Mouse (Mus musculus) hindbrain, embryonic 14.5 days (tissue): ENCODE data around the gene Zfp426. TPM values are rescaled to one million over a fixed set of nuclear protein-coding genes. Genes with fewer than 3 reads are reported as not detected.
A peak's percentile ranks its signal among the peaks of the same experiment; 100 is the strongest.

Experiments used
- ATAC-seq: fragments of 200-750 bp; cut with Nextera tagmentation; 2 replicates; pipeline ENCODE4 v1.8.0; 2017; ENCODE audit warnings: moderate number of reproducible peaks, mild to moderate bottlenecking, moderate TSS enrichment, moderate library complexity; ENCODE audit not compliant: low FRiP score
- DNase-seq: peaks from one replicate; pipeline ENCODE4 v3.0.0-alpha.2; 2015; ENCODE audit warnings: low spot score
- H3K27ac ChIP-seq: fragments of 300-500 bp; sonication (generic); 2 replicates; pipeline ENCODE4 v1.5.1; 2014; ENCODE audit warnings: mild to moderate bottlenecking, moderate library complexity
- H3K27me3 ChIP-seq: fragments of 300-500 bp; sonication (generic); 2 replicates; pipeline ENCODE4 v1.6.1; 2014; ENCODE audit warnings: mild to moderate bottlenecking, low read length, mixed read lengths; ENCODE audit not compliant: control insufficient read depth, insufficient read depth
- H3K36me3 ChIP-seq: fragments of 300-500 bp; sonication (generic); replicated peaks from 2 replicates; pipeline ENCODE4 v1.6.1; 2014; ENCODE audit not compliant: control insufficient read depth, insufficient read depth
- H3K4me1 ChIP-seq: fragments of 300-500 bp; sonication (generic); replicated peaks from 2 replicates; pipeline ENCODE4 v1.6.1; 2014; ENCODE audit warnings: antibody characterized with exemption, low read length, mixed read lengths; ENCODE audit not compliant: control insufficient read depth, insufficient read depth
- H3K4me2 ChIP-seq: fragments of 300-500 bp; sonication (generic); replicated peaks from 2 replicates; pipeline ENCODE4 v1.6.1; 2014; ENCODE audit warnings: mild to moderate bottlenecking, moderate library complexity
- H3K4me3 ChIP-seq: fragments of 300-500 bp; sonication (generic); replicated peaks from 2 replicates; pipeline ENCODE4 v1.5.1; 2014; ENCODE audit warnings: mild to moderate bottlenecking, low read length
- H3K9ac ChIP-seq: fragments of 300-500 bp; sonication (generic); 2 replicates; pipeline ENCODE4 v1.6.1; 2014
- H3K9me3 ChIP-seq: fragments of 300-500 bp; sonication (generic); 2 replicates; pipeline ENCODE4 v1.6.1; 2016; ENCODE audit warnings: low read length; ENCODE audit not compliant: control insufficient read depth
- WGBS: fragments of 180-500 bp; shearing (Covaris S2); extraction: QIAGEN DNeasy Blood & Tissue Kit; methylation state at CpG from one replicate; pipeline ENCODE4 v1.1.7; 2014; 5-methylcytosine and 5-hydroxymethylcytosine counted together
- polyA plus RNA-seq: library from polyadenylated mRNA; unstranded; fragments of >200 nt; fragmentation: Nextera tagmentation; extraction: Ambion mirVana; gene quantifications from 2 replicates; pipeline ENCODE4 v1.2.1, GENCODE M21; 2014

Gene Zfp426
- polyA plus RNA-seq: 37.3 and 39.4 TPM in 2 replicates

- DNase-seq (peak; percentile 97), ATAC-seq (peak; percentile 98)
- Histone ChIP-seq H3K27me3 (no peaks in the 10 kb centered on the region), H3K4me3 (peak within 1 kb of the TSS; percentile 89), H3K9ac (peak within 1 kb of the TSS; percentile 89), H3K36me3 (peaks cover 34% of the 10 kb centered on the region), H3K27ac (peak within 1 kb of the TSS; percentile 97), H3K4me2 (peak within 1 kb of the TSS; percentile 93), H3K9me3 (no peaks in the 10 kb centered on the region), H3K4me1 (peaks cover 34% of the 10 kb centered on the region)
- WGBS: under 1% methylated on average over 40 of the region's 40 CpGs
These were observed at the start of gene Zfp426 for GRCm38 (mm10) chr9:20492527-20493233. TSS of gene Zfp426 (minus strand) at chr9:20492746.

- Histone ChIP-seq H3K27me3 (no peaks in the 10 kb centered on the region; the same call in 1 of the 2 replicates), H3K4me3 (no peak overlapping the region), H3K27ac (no peak overlapping the region), H3K9me3 (no peaks in the 10 kb centered on the region), H3K9ac (no peak overlapping the region), H3K4me2 (no peak overlapping the region), H3K4me1 (no peaks in the 10 kb centered on the region), H3K36me3 (no peaks in the 10 kb centered on the region)
- DNase-seq: no peak
- ATAC-seq: no peak
- WGBS: 78% methylated on average over 2 of the region's 2 CpGs
These were observed 44.1 kb upstream of the Zfp426 start for GRCm38 (mm10) chr9:20536598-20536997.

DNA sequence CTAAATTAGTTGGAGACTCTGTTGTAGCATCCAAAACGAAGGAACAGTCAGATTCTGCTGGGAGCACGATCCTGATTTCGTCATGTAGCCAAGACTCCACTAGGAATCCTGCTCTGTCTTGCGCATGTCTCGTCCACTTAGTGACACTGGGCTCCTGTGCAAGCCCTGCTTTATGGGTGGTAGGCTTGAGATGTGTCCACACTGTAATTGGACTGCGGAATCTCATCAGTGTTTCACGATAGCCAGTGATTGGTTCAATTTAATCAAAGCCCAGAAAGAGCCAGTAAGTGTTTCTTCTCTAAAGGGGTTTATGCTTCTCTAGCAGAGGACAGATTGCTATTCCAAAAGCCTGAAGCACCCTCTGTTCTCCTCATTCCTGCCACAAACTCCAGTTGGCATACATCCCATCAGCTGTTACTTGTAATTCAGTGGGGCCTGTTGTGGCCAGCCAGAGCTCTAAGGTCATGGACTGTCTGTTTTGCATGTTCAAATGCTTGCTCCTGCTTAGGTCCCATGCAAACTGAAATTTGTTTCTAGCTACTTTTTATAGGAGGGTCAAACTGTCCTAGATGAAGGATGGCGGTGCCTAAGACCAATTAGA is 41.9 kb upstream of the Zfp426 start:
- H3K27ac ChIP-seq: no peak overlapping the region
- 81% methylated on average over 8 of the region's 8 CpGs for WGBS
- H3K36me3 ChIP-seq: no peaks in the 10 kb centered on the region
- no peaks in the 10 kb centered on the region; the same call in 1 of the 2 replicates for H3K27me3 ChIP-seq
- H3K9me3 ChIP-seq: no peaks in the 10 kb centered on the region
- no peak for ATAC-seq
- no peaks in the 10 kb centered on the region for H3K4me1 ChIP-seq
- DNase-seq: no peak
- no peak overlapping the region for H3K4me3 ChIP-seq
- H3K4me2 ChIP-seq: no peak overlapping the region
- no peak overlapping the region for H3K9ac ChIP-seq

- Histone ChIP-seq H3K9ac (peak within 1 kb of the TSS; percentile 81), H3K27me3 (no peaks in the 10 kb centered on the region), H3K9me3 (no peaks in the 10 kb centered on the region), H3K36me3 (peaks cover 14% of the 10 kb centered on the region), H3K4me1 (peaks cover 28% of the 10 kb centered on the region), H3K4me2 (peak within 1 kb of the TSS; percentile 96), H3K27ac (peak within 1 kb of the TSS; percentile 97), H3K4me3 (peak within 1 kb of the TSS; percentile 67)
- DNase-seq: peak; percentile 93
- ATAC-seq: peak; percentile 95
- whole genome bisulfite sequencing: under 1% methylated on average over 46 of the region's 46 CpGs
These were observed 28.9 kb upstream of the Zfp426 start, which contains the start of gene Zfp266 for GRCm38 (mm10) chr9:20521306-20521957. TSS of gene Zfp266 (minus strand) at chr9:20521417.

GRCm38 (mm10) chr9:20520531-20521210 is 28.1 kb upstream of the Zfp426 start:
- Histone ChIP-seq H3K4me3 (peak overlapping the region; percentile 67), H3K36me3 (peaks cover 22% of the 10 kb centered on the region), H3K4me1 (peaks cover 28% of the 10 kb centered on the region), H3K9me3 (no peaks in the 10 kb centered on the region), H3K27ac (peak overlapping the region; percentile 97), H3K27me3 (no peaks in the 10 kb centered on the region), H3K9ac (peak overlapping the region; percentile 81), H3K4me2 (peak overlapping the region; percentile 96)
- DNase-seq: peak; percentile 58
- no peak for ATAC-seq
- WGBS: under 1% methylated on average over 17 of the region's 17 CpGs

GRCm38 (mm10) chr9:20519949-20520348 is 27.4 kb upstream of the Zfp426 start:
- H3K4me3 ChIP-seq: peak overlapping the region; percentile 67
- DNase-seq (no peak), ATAC-seq (no peak)
- peaks cover 29% of the 10 kb centered on the region for H3K36me3 ChIP-seq
- H3K9me3 ChIP-seq: no peaks in the 10 kb centered on the region
- H3K4me2 ChIP-seq: peak overlapping the region; percentile 96
- H3K27ac ChIP-seq: no peak overlapping the region
- peak overlapping the region; percentile 61 for H3K9ac ChIP-seq
- H3K27me3 ChIP-seq: no peaks in the 10 kb centered on the region
- WGBS: 15% methylated on average over 4 of the region's 4 CpGs
- H3K4me1 ChIP-seq: peaks cover 28% of the 10 kb centered on the region

GRCm38 (mm10) chr9:20518708-20519107 is 26.2 kb upstream of the Zfp426 start:
- peak overlapping the region; percentile 67; the same call in 1 of the 2 replicates for H3K4me3 ChIP-seq
- H3K27me3 ChIP-seq: no peaks in the 10 kb centered on the region
- 88% methylated on average over 4 of the region's 4 CpGs for WGBS
- ATAC-seq (no peak), DNase-seq (no peak)
- H3K9ac ChIP-seq: no peak overlapping the region
- peak overlapping the region; percentile 96 for H3K4me2 ChIP-seq
- peaks cover 41% of the 10 kb centered on the region for H3K36me3 ChIP-seq
- H3K27ac ChIP-seq: no peak overlapping the region
- peaks cover 28% of the 10 kb centered on the region for H3K4me1 ChIP-seq
- H3K9me3 ChIP-seq: no peaks in the 10 kb centered on the region

DNA sequence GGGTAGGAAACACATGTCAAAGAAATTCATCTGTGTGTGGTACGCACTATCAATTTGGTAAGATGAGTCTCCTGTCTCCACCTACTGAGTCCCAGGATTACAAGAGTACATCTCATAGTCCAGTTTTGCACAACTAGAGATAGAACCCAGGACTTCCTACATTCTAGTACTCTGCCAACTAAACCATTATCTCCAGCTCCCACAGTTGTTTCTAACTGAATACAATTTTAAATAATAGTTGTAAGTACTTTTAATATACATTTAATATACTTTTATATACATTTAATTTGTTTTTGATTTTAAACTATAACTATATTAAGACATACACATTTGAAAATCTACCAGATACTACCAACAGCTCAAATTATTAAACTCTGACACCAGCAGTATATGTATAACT is 25.2 kb upstream of the Zfp426 start:
- DNase-seq (no peak), ATAC-seq (no peak)
- no peak overlapping the region for H3K4me3 ChIP-seq
- H3K27ac ChIP-seq: no peak overlapping the region
- peak overlapping the region; percentile 96; the same call in 1 of the 2 replicates for H3K4me2 ChIP-seq
- H3K36me3 ChIP-seq: peaks cover 49% of the 10 kb centered on the region
- peaks cover 31% of the 10 kb centered on the region for H3K4me1 ChIP-seq
- H3K9ac ChIP-seq: no peak overlapping the region
- no peaks in the 10 kb centered on the region for H3K9me3 ChIP-seq
- H3K27me3 ChIP-seq: no peaks in the 10 kb centered on the region
- 94% methylated on average over 1 of the region's 1 CpGs for WGBS

DNA sequence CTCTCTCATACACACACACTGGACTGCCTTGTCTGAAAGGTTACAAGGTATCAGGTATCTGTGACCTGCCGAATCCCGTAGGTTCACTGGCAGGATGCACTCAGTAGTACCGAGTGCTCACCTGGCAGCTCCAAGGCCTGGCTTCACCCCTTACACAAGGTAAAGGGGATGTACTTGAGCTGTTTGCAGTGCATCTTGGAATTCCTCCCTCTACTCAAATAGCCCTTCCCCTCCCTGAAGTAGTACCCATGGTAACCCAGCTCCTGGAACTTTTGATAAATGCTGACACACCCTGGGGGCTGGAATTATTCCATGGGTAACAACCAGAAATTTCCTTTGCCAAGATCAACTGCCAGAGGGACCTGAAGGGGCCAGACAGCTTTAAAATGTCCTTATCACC is 21.5 kb upstream of the Zfp426 start:
- Histone ChIP-seq H3K36me3 (peaks cover 58% of the 10 kb centered on the region), H3K4me2 (no peak overlapping the region), H3K9me3 (no peaks in the 10 kb centered on the region), H3K27ac (no peak overlapping the region), H3K27me3 (no peaks in the 10 kb centered on the region), H3K4me3 (no peak overlapping the region), H3K4me1 (peaks cover 14% of the 10 kb centered on the region), H3K9ac (no peak overlapping the region)
- DNase-seq (no peak), ATAC-seq (no peak)
- 91% methylated on average over 3 of the region's 3 CpGs for WGBS
